Comparison of ENCODE assay signal across 9 mouse cellular contexts in genomic region chr9:86583740-86584139, GRCm38 (mm10). TPM values are rescaled to one million over a fixed set of nuclear protein-coding genes. Genes with fewer than 3 reads are reported as not detected.
A peak's percentile ranks its signal among the peaks of the same experiment; 100 is the strongest.
DNase-seq lines count a peak whose midpoint lies in the region; ATAC-seq and TF ChIP-seq lines count a peak whose summit lies in the region.
"Had no signal": no experiment of that assay in that cellular context is flagged by ENCODE, and none has a peak within 500 bp of the region (broad histone marks: within the 10 kb centered on the region; RNA-seq: fewer than 3 reads in every experiment).

No protein-coding gene starts in this region.

- DNase-seq in 3T3-L1 (ENCODE audit: low read depth, low spot score) (peak; percentile 76), ZHBTc4 (ENCODE audit: low read depth, low spot score) (peak; percentile 74)
- DNase-seq in cerebellum, postnatal 4 days (ENCODE audit: low spot score in 2 of 2): peak; percentile 56 to 59
- peak; percentile 35 to 46 for DNase-seq in gastrocnemius, adult 8-10 months (ENCODE audit: low spot score in 2 of 2)
- DNase-seq in kidney, adult 2 months: peak; percentile 74
- DNase-seq in spleen, postnatal 14 days (ENCODE audit: low spot score in 2 of 2): peak; percentile 33 to 58

- no peak overlapping the region for H3K4me2 ChIP-seq in limb, embryonic 13.5 days (replicated peaks)
- H3K4me2 ChIP-seq: embryonic facial prominence, embryonic 12.5 days had no signal

- no peak overlapping the region for H3K4me3 ChIP-seq in kidney, adult 2 months (ENCODE audit: insufficient read depth, low read depth, low read length)
- H3K4me3 ChIP-seq in limb, embryonic 13.5 days: no peak overlapping the region
- H3K4me3 ChIP-seq: embryonic facial prominence, embryonic 12.5 days had no signal

- H3K9me3 ChIP-seq in limb, embryonic 13.5 days: no peaks in the 10 kb centered on the region
- H3K9me3 ChIP-seq: embryonic facial prominence, embryonic 12.5 days had no signal

- 0 out of 2 replicates have a peak, but pooled peaks have one; percentile 36 for ATAC-seq in limb, embryonic 13.5 days (ENCODE audit: low FRiP score, low read depth)
- peak; percentile 77 for ATAC-seq in monocyte, adult 5-6 weeks (replicated peaks; ENCODE audit: insufficient number of reproducible peaks, low FRiP score, low TSS enrichment, poor library complexity, severe bottlenecking)

- TF ChIP-seq CTCF in kidney, adult 2 months (conservative IDR thresholded peaks at IDR 0.05; ENCODE audit: insufficient read depth, insufficient read length, low read depth, low read length): peak; percentile 90

- no peak overlapping the region for H3K27ac ChIP-seq in kidney, adult 2 months (ENCODE audit: insufficient read depth, low read depth, low read length)
- no peak overlapping the region for H3K27ac ChIP-seq in limb, embryonic 13.5 days
- H3K27ac ChIP-seq: embryonic facial prominence, embryonic 12.5 days had no signal

- TF ChIP-seq POLR2A in kidney, adult 2 months (IDR thresholded peaks at IDR 0.05; ENCODE audit: low read depth, low read length): no peak

- no peaks in the 10 kb centered on the region for H3K4me1 ChIP-seq in kidney, adult 2 months (ENCODE audit: control insufficient read depth, insufficient read depth, low read length)
- H3K4me1 ChIP-seq in limb, embryonic 13.5 days: no peaks in the 10 kb centered on the region
- H3K4me1 ChIP-seq: embryonic facial prominence, embryonic 12.5 days had no signal

- no peaks in the 10 kb centered on the region for H3K27me3 ChIP-seq in kidney, adult 2 months (replicated peaks; ENCODE audit: control insufficient read depth, insufficient read depth, low read length)
- no peaks in the 10 kb centered on the region for H3K27me3 ChIP-seq in limb, embryonic 13.5 days
- H3K27me3 ChIP-seq: embryonic facial prominence, embryonic 12.5 days had no signal

- H3K9ac ChIP-seq in limb, embryonic 13.5 days: no peak overlapping the region
- H3K9ac ChIP-seq: embryonic facial prominence, embryonic 12.5 days had no signal

- WGBS in kidney, adult 2 months: 46% methylated on average over 3 of the region's 3 CpGs
- WGBS in limb, embryonic 13.5 days: 58% methylated on average over 3 of the region's 3 CpGs

- H3K36me3 ChIP-seq in kidney, adult 2 months (ENCODE audit: control insufficient read depth, insufficient read depth, low read length): no peaks in the 10 kb centered on the region
- H3K36me3 ChIP-seq in limb, embryonic 13.5 days: 0 out of 2 replicates have a peak, but pooled peaks cover 3% of the 10 kb centered on the region
- H3K36me3 ChIP-seq: embryonic facial prominence, embryonic 12.5 days had no signal

RNA-seq across cellular contexts. Expression of gene Rwdd2a, which starts 11.9 kb away (rescaled TPM):
- under 1 TPM in 2 of 4 experiments, not detected in 2; 0.22 to 0.36 TPM for total RNA-seq in gastrocnemius, adult 8-10 months (2022)
- 1.0 and 1.1 TPM in 2 replicates for polyA plus RNA-seq in kidney, adult 2 months (2012; rRNA removed)
- polyA plus RNA-seq in limb, embryonic 13.5 days (2015; fragmentation: Nextera tagmentation; extraction: Ambion mirVana): 2.5 and 2.7 TPM in 2 replicates
- 3.9 to 5.5 TPM (median 4.3 TPM) in 3 replicates for total RNA-seq in monocyte, adult 5-6 weeks (2017)

RNA-seq across cellular contexts. Expression of gene Pgm3, which starts 12.1 kb away (rescaled TPM):
- 1 to 10 TPM; 3.5 to 5.3 (median 4.0) TPM for total RNA-seq in gastrocnemius, adult 8-10 months (2022)
- 10.9 TPM in 2 replicates for polyA plus RNA-seq in kidney, adult 2 months (2012; rRNA removed)
- polyA plus RNA-seq in limb, embryonic 13.5 days (2015; fragmentation: Nextera tagmentation; extraction: Ambion mirVana): 42.0 and 42.2 TPM in 2 replicates
- 12.2 to 14.3 TPM (median 13.7 TPM) in 3 replicates for total RNA-seq in monocyte, adult 5-6 weeks (2017)
